Mouse (Mus musculus) bone marrow macrophage, adult 2 months (primary cell): ENCODE results near the gene Tjp2.

Experiments
- CTCF ChIP-seq: IDR thresholded peaks from 2 replicates; pipeline ENCODE4 v1.5.1; 2012; ENCODE audit warnings: low read depth, mild to moderate bottlenecking, low read length, moderate library complexity
- POLR2A ChIP-seq: IDR thresholded peaks from 2 replicates; pipeline ENCODE4 v1.6.1; 2012; ENCODE audit warnings: mild to moderate bottlenecking, low read depth, low read length, borderline replicate concordance

- TF ChIP-seq POLR2A (no peak), CTCF (no peak)
Measured at GRCm38 (mm10) chr19:24268531-24268930, 43.7 kb upstream of the Tjp2 start.
